Mouse (Mus musculus) hindbrain, embryonic 15.5 days (tissue): ENCODE results near the gene Gm17455. TPM values are rescaled to one million over a fixed set of nuclear protein-coding genes. Genes with fewer than 3 reads are reported as not detected.
A peak's percentile ranks its signal among the peaks of the same experiment; 100 is the strongest.

Source experiments
- ATAC-seq: fragments of 200-750 bp; cut with Nextera tagmentation; 2 replicates; pipeline ENCODE4 v1.8.0; 2017; ENCODE audit warnings: low read depth, moderate number of reproducible peaks, moderate TSS enrichment; ENCODE audit not compliant: low FRiP score
- H3K27ac ChIP-seq: fragments of 300-500 bp; sonication (generic); replicated peaks from 2 replicates; pipeline ENCODE4 v1.5.1; 2015; ENCODE audit warnings: mild to moderate bottlenecking, inconsistent platforms
- H3K27me3 ChIP-seq: fragments of 300-500 bp; sonication (generic); 2 replicates; pipeline ENCODE4 v1.6.1; 2015; ENCODE audit warnings: control low read depth, inconsistent platforms
- H3K36me3 ChIP-seq: fragments of 300-500 bp; sonication (generic); 2 replicates; pipeline ENCODE4 v1.6.1; 2015; ENCODE audit warnings: control low read depth, inconsistent platforms
- H3K4me1 ChIP-seq: fragments of 300-500 bp; sonication (generic); replicated peaks from 2 replicates; pipeline ENCODE4 v1.6.1; 2015; ENCODE audit warnings: control low read depth, inconsistent platforms
- H3K4me2 ChIP-seq: fragments of 300-500 bp; sonication (generic); 2 replicates; pipeline ENCODE4 v1.6.1; 2015; ENCODE audit warnings: moderate library complexity, mild to moderate bottlenecking, inconsistent platforms
- H3K4me3 ChIP-seq: fragments of 300-500 bp; sonication (generic); 2 replicates; pipeline ENCODE4 v1.5.1; 2015; ENCODE audit warnings: mild to moderate bottlenecking, inconsistent platforms
- H3K9ac ChIP-seq: fragments of 300-500 bp; sonication (generic); 2 replicates; pipeline ENCODE4 v1.6.1; 2015; ENCODE audit warnings: inconsistent platforms
- H3K9me3 ChIP-seq: fragments of 300-500 bp; sonication (generic); 2 replicates; pipeline ENCODE4 v1.6.1; 2016; ENCODE audit warnings: control low read depth, inconsistent platforms
- WGBS: fragments of 180-500 bp; shearing (Covaris S2); methylation state at CpG from one replicate; pipeline ENCODE4 v1.1.7; 2015; 5-methylcytosine and 5-hydroxymethylcytosine counted together
- polyA plus RNA-seq: library from polyadenylated mRNA; unstranded; fragments of >200 nt; fragmentation: Nextera tagmentation; extraction: Ambion mirVana; gene quantifications from 2 replicates; pipeline ENCODE4 v1.2.1, GENCODE M21; 2015

The Gm17455 gene
- polyA plus RNA-seq, 1 experiment from 2014 or later = 16.8 TPM

- WGBS = 43% methylated on average over 12 of the region's 12 CpGs
- H3K27ac ChIP-seq = peak overlapping the region; percentile 31
These were observed 37.8 kb upstream of the Gm17455 start for GRCm38 (mm10) chr10:60361615-60362309.

GRCm38 (mm10) chr10:60362310-60362628, 37.3 kb upstream of the Gm17455 start:
- peaks cover 22% of the 10 kb centered on the region for H3K4me1 ChIP-seq
- no peaks in the 10 kb centered on the region for H3K9me3 ChIP-seq
- no peaks in the 10 kb centered on the region for H3K27me3 ChIP-seq
- WGBS = 58% methylated on average over 2 of the region's 2 CpGs
- no peaks in the 10 kb centered on the region for H3K36me3 ChIP-seq
- ATAC-seq = no peak
- H3K4me2 ChIP-seq = no peak overlapping the region
- H3K9ac ChIP-seq = no peak overlapping the region
- no peak overlapping the region for H3K4me3 ChIP-seq
- peak overlapping the region; percentile 31; the same call in 1 of the 2 replicates for H3K27ac ChIP-seq

More at GRCm38 (mm10) chr10:60361615-60362309, 37.8 kb upstream of the Gm17455 start:
- Histone ChIP-seq H3K9ac (no peak overlapping the region), H3K4me2 (no peak overlapping the region), H3K36me3 (no peaks in the 10 kb centered on the region), H3K4me3 (no peak overlapping the region), H3K9me3 (no peaks in the 10 kb centered on the region), H3K27me3 (no peaks in the 10 kb centered on the region), H3K4me1 (peaks cover 22% of the 10 kb centered on the region)
- ATAC-seq = no peak

- H3K4me1 ChIP-seq = peaks cover 22% of the 10 kb centered on the region
- WGBS = 74% methylated on average over 6 of the region's 6 CpGs
These were observed 36.1 kb upstream of the Gm17455 start for GRCm38 (mm10) chr10:60363426-60363825.

GRCm38 (mm10) chr10:60367145-60367544, 32.4 kb upstream of the Gm17455 start:
- H3K9ac ChIP-seq = no peak overlapping the region
- H3K9me3 ChIP-seq = no peaks in the 10 kb centered on the region
- H3K27me3 ChIP-seq = no peaks in the 10 kb centered on the region
- WGBS = 86% methylated on average over 2 of the region's 2 CpGs
- ATAC-seq = no peak
- no peak overlapping the region for H3K4me2 ChIP-seq
- no peak overlapping the region for H3K27ac ChIP-seq
- H3K4me1 ChIP-seq = peaks cover 13% of the 10 kb centered on the region
- no peaks in the 10 kb centered on the region for H3K36me3 ChIP-seq
- H3K4me3 ChIP-seq = no peak overlapping the region

More at GRCm38 (mm10) chr10:60363426-60363825, 36.1 kb upstream of the Gm17455 start:
- Histone ChIP-seq H3K27ac (no peak overlapping the region), H3K27me3 (no peaks in the 10 kb centered on the region), H3K9me3 (no peaks in the 10 kb centered on the region), H3K36me3 (no peaks in the 10 kb centered on the region), H3K4me3 (no peak overlapping the region), H3K4me2 (no peak overlapping the region), H3K9ac (no peak overlapping the region)
- no peak for ATAC-seq

- no peak overlapping the region for H3K4me3 ChIP-seq
- no peak overlapping the region for H3K4me2 ChIP-seq
- H3K27ac ChIP-seq = no peak overlapping the region
- no peak for ATAC-seq
- H3K9ac ChIP-seq = no peak overlapping the region
- H3K27me3 ChIP-seq = no peaks in the 10 kb centered on the region
- peaks cover 6% of the 10 kb centered on the region; the same call in 1 of the 2 replicates for H3K4me1 ChIP-seq
- H3K9me3 ChIP-seq = no peaks in the 10 kb centered on the region
- 87% methylated on average over 4 of the region's 4 CpGs for WGBS
- no peaks in the 10 kb centered on the region for H3K36me3 ChIP-seq
These were observed 31.6 kb upstream of the Gm17455 start for GRCm38 (mm10) chr10:60367904-60368303.

GRCm38 (mm10) chr10:60369405-60369804, 30.1 kb upstream of the Gm17455 start:
- Histone ChIP-seq H3K27me3 (no peaks in the 10 kb centered on the region), H3K9me3 (no peaks in the 10 kb centered on the region), H3K4me1 (peaks cover 6% of the 10 kb centered on the region; the same call in 1 of the 2 replicates), H3K36me3 (no peaks in the 10 kb centered on the region), H3K27ac (no peak overlapping the region), H3K4me3 (no peak overlapping the region), H3K9ac (no peak overlapping the region), H3K4me2 (no peak overlapping the region)
- 91% methylated on average over 6 of the region's 6 CpGs for WGBS
- ATAC-seq = no peak

GRCm38 (mm10) chr10:60370098-60370497, 29.4 kb upstream of the Gm17455 start:
- H3K4me2 ChIP-seq = no peak overlapping the region
- no peaks in the 10 kb centered on the region for H3K27me3 ChIP-seq
- peaks cover 6% of the 10 kb centered on the region; the same call in 1 of the 2 replicates for H3K4me1 ChIP-seq
- H3K9ac ChIP-seq = no peak overlapping the region
- H3K27ac ChIP-seq = no peak overlapping the region
- H3K9me3 ChIP-seq = no peaks in the 10 kb centered on the region
- WGBS = 48% methylated on average over 2 of the region's 2 CpGs
- no peak for ATAC-seq
- H3K36me3 ChIP-seq = no peaks in the 10 kb centered on the region
- no peak overlapping the region for H3K4me3 ChIP-seq

GRCm38 (mm10) chr10:60370601-60371061, 28.9 kb upstream of the Gm17455 start:
- Histone ChIP-seq H3K4me2 (no peak overlapping the region), H3K4me1 (peaks cover 6% of the 10 kb centered on the region; the same call in 1 of the 2 replicates), H3K27me3 (no peaks in the 10 kb centered on the region), H3K36me3 (no peaks in the 10 kb centered on the region), H3K9me3 (no peaks in the 10 kb centered on the region), H3K27ac (no peak overlapping the region), H3K4me3 (no peak overlapping the region), H3K9ac (no peak overlapping the region)
- WGBS = 71% methylated on average over 5 of the region's 5 CpGs
- no peak for ATAC-seq

- H3K4me3 ChIP-seq = no peak overlapping the region
- ATAC-seq = no peak
- peaks cover 6% of the 10 kb centered on the region; the same call in 1 of the 2 replicates for H3K4me1 ChIP-seq
- 84% methylated on average over 5 of the region's 5 CpGs for WGBS
- H3K9me3 ChIP-seq = no peaks in the 10 kb centered on the region
- H3K27ac ChIP-seq = no peak overlapping the region
- no peaks in the 10 kb centered on the region for H3K27me3 ChIP-seq
- no peak overlapping the region for H3K4me2 ChIP-seq
- H3K9ac ChIP-seq = no peak overlapping the region
- no peaks in the 10 kb centered on the region for H3K36me3 ChIP-seq
These were observed 27.7 kb upstream of the Gm17455 start for GRCm38 (mm10) chr10:60371596-60372386.

- Histone ChIP-seq H3K36me3 (no peaks in the 10 kb centered on the region), H3K4me1 (peaks cover 6% of the 10 kb centered on the region; the same call in 1 of the 2 replicates), H3K4me2 (no peak overlapping the region), H3K9ac (no peak overlapping the region), H3K9me3 (no peaks in the 10 kb centered on the region), H3K27ac (no peak overlapping the region), H3K4me3 (no peak overlapping the region), H3K27me3 (no peaks in the 10 kb centered on the region)
- WGBS = 71% methylated on average over 6 of the region's 6 CpGs
- ATAC-seq = no peak
These were observed 26.0 kb upstream of the Gm17455 start for GRCm38 (mm10) chr10:60373543-60373936.

- Histone ChIP-seq H3K4me2 (no peak overlapping the region), H3K36me3 (no peaks in the 10 kb centered on the region), H3K9me3 (no peaks in the 10 kb centered on the region), H3K4me3 (no peak overlapping the region), H3K9ac (no peak overlapping the region), H3K27me3 (no peaks in the 10 kb centered on the region), H3K27ac (no peak overlapping the region), H3K4me1 (peaks cover 6% of the 10 kb centered on the region; the same call in 1 of the 2 replicates)
- ATAC-seq = 0 out of 2 replicates have a peak, but pooled peaks have one; percentile 21
- 68% methylated on average over 8 of the region's 8 CpGs for WGBS
These were observed 25.5 kb upstream of the Gm17455 start for GRCm38 (mm10) chr10:60373937-60374578.

GRCm38 (mm10) chr10:60376704-60377103, 22.8 kb upstream of the Gm17455 start:
- Histone ChIP-seq H3K27ac (no peak overlapping the region), H3K9me3 (no peaks in the 10 kb centered on the region), H3K4me1 (no peaks in the 10 kb centered on the region), H3K4me2 (no peak overlapping the region), H3K27me3 (no peaks in the 10 kb centered on the region), H3K4me3 (no peak overlapping the region), H3K36me3 (no peaks in the 10 kb centered on the region), H3K9ac (no peak overlapping the region)
- 91% methylated on average over 16 of the region's 16 CpGs for WGBS
- ATAC-seq = no peak
